Mouse (Mus musculus) heart, postnatal 0 days (tissue): ENCODE results near the gene Celsr3. TPM values are rescaled to one million over a fixed set of nuclear protein-coding genes. Genes with fewer than 3 reads are reported as not detected.

Experiments
- ATAC-seq: fragments of 200-750 bp; cut with Nextera tagmentation; 2 replicates; pipeline ENCODE4 v1.8.0; 2017; ENCODE audit warnings: low read depth, moderate number of reproducible peaks, moderate library complexity; ENCODE audit not compliant: insufficient read depth
- DNase-seq: peaks from one replicate; pipeline ENCODE4 v3.0.0-alpha.2; 2016; ENCODE audit warnings: low spot score
- H3K27ac ChIP-seq: fragments of 300-500 bp; sonication (generic); 2 replicates; pipeline ENCODE4 v1.5.1; 2014; ENCODE audit warnings: low read depth, mild to moderate bottlenecking
- H3K27me3 ChIP-seq: fragments of 300-500 bp; sonication (generic); 2 replicates; pipeline ENCODE4 v1.6.1; 2014; ENCODE audit warnings: low read length, mixed read lengths; ENCODE audit not compliant: control insufficient read depth, insufficient read depth
- H3K36me3 ChIP-seq: fragments of 300-500 bp; sonication (generic); replicated peaks from 2 replicates; pipeline ENCODE4 v1.6.1; 2014; ENCODE audit warnings: low read length, mixed read lengths; ENCODE audit not compliant: control insufficient read depth, insufficient read depth
- H3K4me1 ChIP-seq: fragments of 300-500 bp; sonication (generic); 2 replicates; pipeline ENCODE4 v1.6.1; 2014; ENCODE audit warnings: antibody characterized with exemption; ENCODE audit not compliant: control insufficient read depth, insufficient read depth
- H3K4me2 ChIP-seq: fragments of 300-500 bp; sonication (generic); 2 replicates; pipeline ENCODE4 v1.6.1; 2014; ENCODE audit warnings: low read depth, mild to moderate bottlenecking, low read length, moderate library complexity
- H3K4me3 ChIP-seq: fragments of 300-500 bp; sonication (generic); 2 replicates; pipeline ENCODE4 v1.5.1; 2014; ENCODE audit warnings: low read depth, low read length
- H3K9ac ChIP-seq: fragments of 300-500 bp; sonication (generic); replicated peaks from 2 replicates; pipeline ENCODE4 v1.6.1; 2014; ENCODE audit warnings: low read depth, low read length, mixed read lengths
- H3K9me3 ChIP-seq: fragments of 300-500 bp; sonication (generic); replicated peaks from 2 replicates; pipeline ENCODE4 v1.6.1; 2016; ENCODE audit warnings: low read length; ENCODE audit not compliant: control insufficient read depth
- CTCF ChIP-seq: IDR thresholded peaks from 2 replicates; pipeline ENCODE4 v1.5.1; 2016; ENCODE audit warnings: antibody characterized with exemption, control low read depth, low read depth
- EP300 ChIP-seq: IDR thresholded peaks from 2 replicates; pipeline ENCODE4 v1.6.1; 2016; ENCODE audit warnings: antibody characterized with exemption, low read depth
- WGBS: fragments of 180-500 bp; shearing (Covaris S2); extraction: QIAGEN DNeasy Blood & Tissue Kit; methylation state at CpG from one replicate; pipeline ENCODE4 v1.1.7; 2014; 5-methylcytosine and 5-hydroxymethylcytosine counted together
- polyA plus RNA-seq: library from polyadenylated mRNA; unstranded; fragments of >200 nt; fragmentation: Nextera tagmentation; extraction: Ambion mirVana; gene quantifications from 2 replicates; pipeline ENCODE4 v1.2.1, GENCODE M21; 2015
- total RNA-seq: library from RNA; depleted of rRNA; stranded (reverse); fragments of >200 nt; gene quantifications from 2 replicates; pipeline ENCODE4 v1.2.3, GENCODE M21; 2014; ENCODE audit warnings: low replicate concordance

Gene Celsr3
- total and polyA plus RNA-seq, 2 experiments from 2014 or later, result 0.14 TPM; not detected in 1

- WGBS, result 31% methylated on average over 9 of the region's 9 CpGs
- no peaks in the 10 kb centered on the region for H3K27me3 ChIP-seq
Observed at GRCm38 (mm10) chr9:108782836-108783547, 43.1 kb upstream of the Celsr3 start.

GRCm38 (mm10) chr9:108783548-108784463, 42.3 kb upstream of the Celsr3 start, which contains the start of gene Ip6k2:
TSS of gene Ip6k2 (plus strand) at chr9:108783796.
- peak within 1 kb of the TSS; percentile 93 for H3K27ac ChIP-seq
- ATAC-seq, result peak; percentile 98
- H3K27me3 ChIP-seq, result no peaks in the 10 kb centered on the region
- peak; percentile 94 for DNase-seq
- peak within 1 kb of the TSS; percentile 79 for H3K4me2 ChIP-seq
- under 1% methylated on average over 56 of the region's 56 CpGs for WGBS
- H3K9me3 ChIP-seq, result no peaks in the 10 kb centered on the region
- peak within 1 kb of the TSS; percentile 91 for H3K4me3 ChIP-seq
- peak within 1 kb of the TSS; percentile 97 for H3K9ac ChIP-seq
- H3K4me1 ChIP-seq, result peaks cover 30% of the 10 kb centered on the region
- TF ChIP-seq EP300 (no peak), CTCF (no peak)
- H3K36me3 ChIP-seq, result peaks cover 4% of the 10 kb centered on the region; the same call in 1 of the 2 replicates

More at GRCm38 (mm10) chr9:108782836-108783547, 43.1 kb upstream of the Celsr3 start:
- H3K4me1 ChIP-seq, result peaks cover 25% of the 10 kb centered on the region
- no peak for DNase-seq
- ATAC-seq, result no peak
- no peaks in the 10 kb centered on the region for H3K9me3 ChIP-seq
- no peak overlapping the region for H3K9ac ChIP-seq
- no peak overlapping the region for H3K27ac ChIP-seq
- H3K4me2 ChIP-seq, result peak overlapping the region; percentile 79
- peaks cover 4% of the 10 kb centered on the region; the same call in 1 of the 2 replicates for H3K36me3 ChIP-seq
- TF ChIP-seq CTCF, result no peak
- TF ChIP-seq EP300, result no peak
- H3K4me3 ChIP-seq, result peak overlapping the region; percentile 91

- Histone ChIP-seq H3K4me1 (peaks cover 41% of the 10 kb centered on the region), H3K9ac (no peak overlapping the region; the same call in 1 of the 2 replicates), H3K4me3 (peak overlapping the region; percentile 91; the same call in 1 of the 2 replicates)
Observed at GRCm38 (mm10) chr9:108785416-108785815, 40.7 kb upstream of the Celsr3 start.

DNA sequence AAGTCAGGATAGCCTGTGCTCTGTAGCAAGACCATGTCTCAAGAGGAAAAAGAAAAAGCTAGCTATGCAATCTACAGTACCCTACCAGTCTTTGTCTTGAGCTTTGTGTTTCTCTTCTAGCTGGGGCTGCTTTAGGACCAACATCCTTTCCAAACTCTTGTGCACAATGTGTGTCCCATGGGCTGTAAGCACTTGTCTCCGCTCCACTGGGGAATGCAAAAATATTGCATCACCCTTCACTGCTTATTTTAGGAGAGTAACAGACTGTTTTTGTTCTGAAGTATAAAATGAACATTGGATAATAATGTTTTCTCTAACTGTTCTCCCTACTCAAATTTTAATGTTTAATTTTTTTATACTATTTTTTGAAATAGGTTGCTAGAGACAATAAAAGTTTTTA, 39.6 kb upstream of the Celsr3 start:
- TF ChIP-seq EP300, result no peak
- TF ChIP-seq CTCF, result no peak
- Histone ChIP-seq H3K4me3 (no peak overlapping the region), H3K27me3 (no peaks in the 10 kb centered on the region), H3K9ac (no peak overlapping the region), H3K4me2 (no peak overlapping the region), H3K27ac (0 out of 2 replicates have a peak overlapping the region, but pooled peaks have one; percentile 38), H3K36me3 (peaks cover 4% of the 10 kb centered on the region; the same call in 1 of the 2 replicates), H3K9me3 (no peaks in the 10 kb centered on the region), H3K4me1 (peaks cover 41% of the 10 kb centered on the region)
- 46% methylated on average over 1 of the region's 1 CpGs for WGBS
- no peak for ATAC-seq
- no peak for DNase-seq

More at GRCm38 (mm10) chr9:108785416-108785815, 40.7 kb upstream of the Celsr3 start:
- no peak for ATAC-seq
- Histone ChIP-seq H3K27ac (no peak overlapping the region), H3K4me2 (peak overlapping the region; percentile 79), H3K27me3 (no peaks in the 10 kb centered on the region), H3K9me3 (no peaks in the 10 kb centered on the region), H3K36me3 (peaks cover 4% of the 10 kb centered on the region; the same call in 1 of the 2 replicates)
- DNase-seq, result no peak
- TF ChIP-seq CTCF (no peak), EP300 (no peak)

GRCm38 (mm10) chr9:108787080-108787479, 39.0 kb upstream of the Celsr3 start:
- 86% methylated on average over 2 of the region's 2 CpGs for WGBS
- no peak overlapping the region for H3K9ac ChIP-seq
- no peak overlapping the region for H3K4me2 ChIP-seq
- no peak overlapping the region for H3K27ac ChIP-seq
- H3K27me3 ChIP-seq, result no peaks in the 10 kb centered on the region
- ATAC-seq (no peak), DNase-seq (no peak)
- no peak overlapping the region for H3K4me3 ChIP-seq
- H3K4me1 ChIP-seq, result peaks cover 45% of the 10 kb centered on the region
- peaks cover 4% of the 10 kb centered on the region; the same call in 1 of the 2 replicates for H3K36me3 ChIP-seq
- TF ChIP-seq EP300, result no peak
- no peaks in the 10 kb centered on the region for H3K9me3 ChIP-seq
